Mouse (Mus musculus) small intestine, adult 2 months (tissue): ENCODE results near the gene Nlrp9c. TPM values are rescaled to one million over a fixed set of nuclear protein-coding genes. Genes with fewer than 3 reads are reported as not detected.
"Not testable (repeated sequence)": the region's sequence is repeated elsewhere in the genome, so short reads cannot be mapped to it uniquely, and the experiment has no call there.

Experiments
- H3K27ac ChIP-seq: fragments of 200-500 bp; 2 replicates; pipeline ENCODE4 v1.5.1; 2012; ENCODE audit warnings: low read depth, low read length, control low read depth, inconsistent platforms; ENCODE audit not compliant: insufficient read depth
- H3K27me3 ChIP-seq: fragments of 200-500 bp; 2 replicates; pipeline ENCODE4 v1.6.1; 2012; ENCODE audit warnings: mild to moderate bottlenecking, moderate library complexity, low read length, inconsistent platforms; ENCODE audit not compliant: control insufficient read depth, insufficient read depth
- H3K36me3 ChIP-seq: fragments of 200-500 bp; 2 replicates; pipeline ENCODE4 v1.6.1; 2012; ENCODE audit warnings: mild to moderate bottlenecking, low read length, control low read depth, inconsistent platforms; ENCODE audit not compliant: control insufficient read depth, insufficient read depth
- H3K4me1 ChIP-seq: fragments of 200-500 bp; 2 replicates; pipeline ENCODE4 v1.6.1; 2012; ENCODE audit warnings: low read length, inconsistent platforms, mixed read lengths; ENCODE audit not compliant: control insufficient read depth, insufficient read depth, insufficient read length
- H3K4me3 ChIP-seq: fragments of 200-500 bp; 2 replicates; pipeline ENCODE4 v1.5.1; 2012; ENCODE audit warnings: low read depth, mild to moderate bottlenecking, control low read depth, inconsistent platforms, low read length, moderate library complexity
- CTCF ChIP-seq: fragments of 200-500 bp; IDR thresholded peaks from 2 replicates; pipeline ENCODE4 v1.5.1; 2012; ENCODE audit warnings: low read depth, mild to moderate bottlenecking, control low read depth, inconsistent platforms, low read length, moderate library complexity, mixed read lengths; ENCODE audit not compliant: insufficient replicate concordance, insufficient read length; ENCODE audit errors: extremely low read depth
- POLR2A ChIP-seq: fragments of 200-500 bp; IDR thresholded peaks from 2 replicates; pipeline ENCODE4 v1.6.1; 2012; ENCODE audit warnings: low read depth, mild to moderate bottlenecking, control low read depth, inconsistent platforms, low read length, moderate library complexity
- WGBS: fragments of 180-500 bp; shearing (Covaris S2); methylation state at CpG from one replicate; pipeline ENCODE4 v1.1.7; 2018; 5-methylcytosine and 5-hydroxymethylcytosine counted together
- polyA plus RNA-seq: library from polyadenylated mRNA; depleted of rRNA; stranded (reverse); fragments of >200 nt; gene quantifications from 2 replicates; pipeline ENCODE4 v1.2.3, GENCODE M21; 2012; rRNA removed

Nlrp9c gene
- not detected in 2 replicates for polyA plus RNA-seq

- not testable (repeated sequence) for H3K27me3 ChIP-seq, H3K36me3 ChIP-seq, H3K27ac ChIP-seq, H3K4me1 ChIP-seq, H3K4me3 ChIP-seq
- WGBS: 48% methylated on average over 2 of the region's 2 CpGs
Measured at GRCm38 (mm10) chr7:26403600-26403999, at the start of gene Nlrp9c. TSS of gene Nlrp9c (minus strand) at chr7:26403700.

DNA sequence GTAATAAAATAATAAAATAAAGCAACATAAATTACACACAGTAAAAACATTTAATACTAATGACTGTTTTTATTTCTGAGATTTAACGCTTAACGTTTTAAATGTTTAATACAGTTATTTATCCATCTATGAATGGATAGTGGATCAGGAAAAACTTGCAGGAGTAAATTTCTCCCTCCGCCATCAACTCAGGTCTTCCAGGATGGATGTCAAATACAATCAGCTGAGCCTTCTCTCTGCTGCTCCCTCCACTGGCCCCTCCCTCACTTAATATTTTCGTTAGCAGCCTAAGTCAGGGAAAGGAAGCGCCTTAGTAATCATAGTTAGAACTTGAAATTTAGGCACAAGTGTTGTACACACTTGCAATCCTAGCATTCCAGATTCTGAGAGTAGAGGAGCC, 31.3 kb upstream of the Nlrp9c start, which contains the start of gene Nlrp4a:
Gene Nlrp4a (plus strand): TSS at position 301 of the 400 bp plus-strand sequence.
- no peak within 1 kb of the TSS for H3K4me3 ChIP-seq
- 82% methylated on average over 5 of the region's 5 CpGs for WGBS
- H3K27me3 ChIP-seq: no peaks in the 10 kb centered on the region
- TF ChIP-seq CTCF (no peak), POLR2A (no peak)
- H3K4me1 ChIP-seq: no peaks in the 10 kb centered on the region
- no peak within 1 kb of the TSS for H3K27ac ChIP-seq
- H3K36me3 ChIP-seq: no peaks in the 10 kb centered on the region

DNA sequence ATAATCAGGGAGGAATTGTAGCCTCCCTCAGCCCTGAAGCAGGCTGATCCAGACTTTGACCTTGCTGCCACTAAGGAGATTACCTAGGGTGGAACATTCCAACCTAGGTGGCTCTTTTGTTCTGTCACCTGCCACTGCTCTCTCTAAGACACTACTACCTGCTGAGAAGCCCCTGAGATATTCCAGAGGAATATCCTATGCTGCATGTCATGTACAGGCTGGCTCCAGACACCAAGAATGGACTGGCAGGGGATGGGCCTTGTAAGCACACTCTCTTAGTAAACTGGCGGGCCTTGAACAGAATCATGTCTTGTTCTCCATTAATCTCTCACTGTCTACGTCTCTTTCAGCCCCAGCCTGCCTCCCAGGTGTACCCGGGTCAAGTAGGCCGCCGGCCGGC, 11.7 kb downstream of the Nlrp9c start:
- WGBS: 86% methylated on average over 6 of the region's 6 CpGs
- H3K4me3 ChIP-seq, H3K36me3 ChIP-seq, H3K27ac ChIP-seq, H3K4me1 ChIP-seq, H3K27me3 ChIP-seq: not testable (repeated sequence)

DNA sequence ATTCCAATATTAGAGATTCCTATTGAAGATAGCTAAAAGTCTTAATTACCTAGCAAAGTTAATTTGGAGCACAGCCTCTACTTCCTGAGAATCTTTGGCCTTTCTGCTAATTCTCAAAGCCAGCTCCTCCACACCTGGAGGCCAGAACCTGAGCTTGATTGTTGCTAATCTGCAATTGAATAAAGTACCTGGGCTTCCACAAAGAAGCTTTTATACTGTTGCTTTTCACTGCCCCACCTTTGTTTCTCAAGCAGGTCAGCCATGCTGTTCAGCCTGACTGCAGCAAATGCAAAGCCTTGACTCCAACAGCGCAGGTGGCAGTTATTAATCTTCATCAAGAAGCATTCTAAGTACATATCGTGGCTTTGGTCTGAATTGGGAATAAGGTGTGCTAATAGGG, 12.4 kb downstream of the Nlrp9c start:
- 71% methylated on average over 2 of the region's 2 CpGs for WGBS
- not testable (repeated sequence) for H3K4me1 ChIP-seq, H3K4me3 ChIP-seq, H3K27me3 ChIP-seq, H3K36me3 ChIP-seq, H3K27ac ChIP-seq

DNA sequence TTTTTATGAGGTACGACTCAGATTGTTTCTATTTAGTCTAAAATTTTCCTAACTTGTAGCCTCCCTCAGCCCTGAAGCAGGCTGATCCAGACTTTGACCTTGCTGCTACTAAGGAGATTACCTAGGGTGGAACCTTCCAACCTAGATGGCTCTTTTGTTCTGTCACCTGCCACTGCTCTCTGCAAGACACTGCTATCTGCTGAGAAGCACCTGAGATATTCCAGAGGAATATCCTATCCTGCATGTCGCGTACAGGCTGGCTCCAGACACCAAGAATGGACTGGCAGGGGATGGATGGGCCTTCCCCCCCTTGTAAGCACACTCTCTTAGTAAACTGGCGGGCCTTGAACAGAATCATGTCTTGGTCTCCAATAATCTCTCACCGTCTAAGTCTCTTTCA, 16.8 kb downstream of the Nlrp9c start:
- not testable (repeated sequence) for H3K4me1 ChIP-seq, H3K4me3 ChIP-seq, H3K27ac ChIP-seq, H3K36me3 ChIP-seq, H3K27me3 ChIP-seq
- 82% methylated on average over 5 of the region's 5 CpGs for WGBS

DNA sequence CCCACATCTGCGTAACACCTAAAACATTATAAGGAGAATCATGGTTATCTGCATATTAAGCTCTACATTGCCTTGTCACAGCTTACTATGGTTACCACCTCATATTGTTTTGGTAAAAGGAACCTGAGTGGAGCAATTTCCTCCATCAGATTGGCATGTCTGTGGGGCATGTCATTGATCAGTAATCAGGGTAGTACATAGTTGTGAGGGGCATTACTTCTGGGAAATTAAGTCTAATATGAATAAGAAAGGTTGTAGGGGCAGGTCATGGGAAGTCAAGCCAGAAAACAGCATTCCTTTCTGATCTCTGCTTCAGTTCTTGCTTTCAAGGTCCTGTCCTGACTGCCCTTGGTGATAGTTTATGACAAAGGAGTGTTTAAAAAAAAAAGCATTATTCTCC, 22.7 kb downstream of the Nlrp9c start:
- no peak overlapping the region for H3K27ac ChIP-seq
- WGBS: 96% methylated on average over 1 of the region's 1 CpGs
- H3K4me3 ChIP-seq: no peak overlapping the region
- no peaks in the 10 kb centered on the region for H3K36me3 ChIP-seq
- no peaks in the 10 kb centered on the region for H3K27me3 ChIP-seq
- no peak for TF ChIP-seq POLR2A
- no peak for TF ChIP-seq CTCF
- H3K4me1 ChIP-seq: no peaks in the 10 kb centered on the region

DNA sequence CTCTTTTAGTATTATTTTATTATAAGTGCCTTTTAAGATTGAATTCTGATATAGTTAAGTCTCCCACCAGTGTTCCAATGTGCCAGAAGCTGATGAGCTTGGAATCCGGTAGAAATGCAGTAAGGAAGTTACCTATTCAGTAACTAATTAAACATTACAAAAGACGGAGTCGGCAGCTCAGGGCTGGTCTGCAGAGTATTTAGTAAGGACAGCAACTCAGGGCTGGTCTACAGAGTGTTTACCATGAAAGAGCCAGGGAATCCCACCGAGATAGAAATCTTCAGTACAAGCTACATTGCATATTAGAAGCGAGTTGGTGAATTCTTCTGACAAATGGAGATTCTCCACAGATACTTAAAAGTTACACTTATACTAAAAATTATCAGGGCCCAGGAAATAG, 30.3 kb downstream of the Nlrp9c start:
- H3K27me3 ChIP-seq, H3K4me1 ChIP-seq, H3K4me3 ChIP-seq, H3K27ac ChIP-seq, H3K36me3 ChIP-seq: not testable (repeated sequence)
- WGBS: 86% methylated on average over 5 of the region's 5 CpGs

DNA sequence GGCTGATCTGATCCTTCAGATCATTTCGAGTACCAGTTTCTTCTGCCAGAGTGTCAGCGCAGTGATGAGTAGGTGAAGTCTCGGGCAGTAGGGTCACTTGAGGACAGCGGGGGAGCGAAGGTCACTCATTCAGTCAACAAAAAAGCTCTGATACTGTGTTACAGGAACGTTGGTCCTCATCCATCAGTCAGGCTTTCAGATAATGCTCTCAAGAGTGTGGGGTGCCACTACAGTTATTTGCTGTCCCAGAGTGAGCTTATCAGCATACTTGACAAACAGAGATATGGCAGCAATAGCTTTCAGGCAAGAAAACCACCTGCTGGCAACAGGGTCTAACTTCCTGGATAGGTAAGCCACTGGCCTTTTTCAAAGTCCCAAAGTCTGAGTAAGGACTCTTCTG, 46.8 kb downstream of the Nlrp9c start:
- WGBS: 81% methylated on average over 6 of the region's 6 CpGs

GRCm38 (mm10) chr7:26352258-26352657, 51.2 kb downstream of the Nlrp9c start:
- H3K4me1 ChIP-seq, H3K36me3 ChIP-seq, H3K27ac ChIP-seq, H3K27me3 ChIP-seq, H3K4me3 ChIP-seq: not testable (repeated sequence)
- 66% methylated on average over 3 of the region's 3 CpGs for WGBS

More for the DNA sequence above, 46.8 kb downstream of the Nlrp9c start:
- H3K27me3 ChIP-seq, H3K4me3 ChIP-seq, H3K36me3 ChIP-seq, H3K27ac ChIP-seq, H3K4me1 ChIP-seq: not testable (repeated sequence)

DNA sequence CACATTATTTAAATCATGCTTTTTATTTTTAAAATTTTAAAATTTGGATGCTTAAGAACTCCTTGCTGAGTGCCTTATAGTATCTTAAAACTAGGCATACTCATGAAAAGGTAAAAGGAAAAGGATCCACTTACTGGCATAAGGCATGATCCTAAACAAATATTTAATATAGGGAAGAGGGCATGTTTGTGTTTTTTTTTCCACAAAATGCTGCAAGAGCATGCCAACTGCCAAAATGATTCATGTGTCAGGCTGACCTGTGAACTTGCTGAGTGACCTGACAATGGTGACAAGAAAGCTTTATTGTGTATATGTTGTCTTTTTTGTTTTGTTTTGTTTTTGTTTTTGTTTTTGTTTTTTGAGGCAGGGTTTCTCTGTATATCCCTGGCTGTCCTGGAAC, 53.3 kb downstream of the Nlrp9c start:
- not testable (repeated sequence) for H3K4me1 ChIP-seq, H3K27ac ChIP-seq, H3K36me3 ChIP-seq, H3K4me3 ChIP-seq, H3K27me3 ChIP-seq

- H3K27me3 ChIP-seq, H3K4me3 ChIP-seq, H3K4me1 ChIP-seq, H3K27ac ChIP-seq, H3K36me3 ChIP-seq: not testable (repeated sequence)
- 69% methylated on average over 3 of the region's 3 CpGs for WGBS
Measured at GRCm38 (mm10) chr7:26320361-26320760, 83.1 kb downstream of the Nlrp9c start.

GRCm38 (mm10) chr7:26315809-26316208, 87.7 kb downstream of the Nlrp9c start:
- H3K4me3 ChIP-seq, H3K27ac ChIP-seq, H3K27me3 ChIP-seq, H3K36me3 ChIP-seq, H3K4me1 ChIP-seq: not testable (repeated sequence)
- 85% methylated on average over 4 of the region's 4 CpGs for WGBS
